In genomic region chr10:45000027-45000840, GRCm38 (mm10) we compare ENCODE assay signal across 8 mouse cellular contexts.
A peak's percentile ranks its signal among the peaks of the same experiment; 100 is the strongest.
DNase-seq lines count a peak whose midpoint lies in the region; ATAC-seq and TF ChIP-seq lines count a peak whose summit lies in the region.

No protein-coding gene starts in this region.

- 21% methylated on average over 18 of the region's 18 CpGs for WGBS in embryonic facial prominence, embryonic 14.5 days
- WGBS in intestine, embryonic 14.5 days = 29% methylated on average over 18 of the region's 18 CpGs
- WGBS in lung, postnatal 0 days = 16% methylated on average over 18 of the region's 18 CpGs
- WGBS in stomach, embryonic 14.5 days = 26% methylated on average over 18 of the region's 18 CpGs

- no peak for DNase-seq in layer of hippocampus, adult 2 months (ENCODE audit: low spot score in 2 of 2)
- DNase-seq in layer of hippocampus, adult 9-11 months = no peak
- peak; percentile 55 for DNase-seq in embryonic facial prominence, embryonic 14.5 days (ENCODE audit: low spot score)
- DNase-seq in intestine, embryonic 14.5 days (ENCODE audit: low spot score) = peak; percentile 61
- peak; percentile 48 for DNase-seq in lung, postnatal 0 days (ENCODE audit: low spot score)
- DNase-seq in adrenal gland, postnatal 36 days = no peak
- DNase-seq in testis, postnatal 10 days (ENCODE audit: low spot score) = no peak

- H3K36me3 ChIP-seq in embryonic facial prominence, embryonic 14.5 days (ENCODE audit: control insufficient read depth, insufficient read depth, low read length) = no peaks in the 10 kb centered on the region
- no peaks in the 10 kb centered on the region for H3K36me3 ChIP-seq in intestine, embryonic 14.5 days (ENCODE audit: control insufficient read depth, insufficient read depth, low read length)
- H3K36me3 ChIP-seq in lung, postnatal 0 days (ENCODE audit: insufficient read depth, low read length) = no peaks in the 10 kb centered on the region
- no peaks in the 10 kb centered on the region for H3K36me3 ChIP-seq in stomach, embryonic 14.5 days (ENCODE audit: control insufficient read depth, insufficient read depth, low read length)

- peak; percentile 32; the same call in 1 of the 2 replicates for ATAC-seq in embryonic facial prominence, embryonic 14.5 days (ENCODE audit: low read depth)
- no peak for ATAC-seq in intestine, embryonic 14.5 days (replicated peaks; ENCODE audit: low FRiP score, low TSS enrichment, low read depth)
- peak; percentile 18 for ATAC-seq in lung, postnatal 0 days
- no peak for ATAC-seq in stomach, embryonic 14.5 days (ENCODE audit: insufficient number of reproducible peaks, insufficient read depth, low FRiP score, low read depth)

- peak overlapping the region; percentile 37 for H3K27ac ChIP-seq in layer of hippocampus, adult 2 months
- H3K27ac ChIP-seq in embryonic facial prominence, embryonic 14.5 days (replicated peaks; ENCODE audit: low read depth, low read length) = peak overlapping the region; percentile 19
- peak overlapping the region; percentile 75 for H3K27ac ChIP-seq in intestine, embryonic 14.5 days (ENCODE audit: low read depth)
- H3K27ac ChIP-seq in lung, postnatal 0 days (ENCODE audit: low read length) = peak overlapping the region; percentile 57
- H3K27ac ChIP-seq in stomach, embryonic 14.5 days (ENCODE audit: low read length) = peak overlapping the region; percentile 48; the same call in 1 of the 2 replicates

- peaks cover 19% of the 10 kb centered on the region for H3K4me1 ChIP-seq in embryonic facial prominence, embryonic 14.5 days (ENCODE audit: control insufficient read depth, insufficient read depth, low read length)
- peaks cover 28% of the 10 kb centered on the region; the same call in 1 of the 2 replicates for H3K4me1 ChIP-seq in intestine, embryonic 14.5 days (replicated peaks; ENCODE audit: control insufficient read depth, insufficient read depth, low read length)
- H3K4me1 ChIP-seq in lung, postnatal 0 days (ENCODE audit: insufficient read depth, low read depth, low read length) = no peaks in the 10 kb centered on the region
- H3K4me1 ChIP-seq in stomach, embryonic 14.5 days (ENCODE audit: control insufficient read depth, insufficient read depth, low read length) = peaks cover 16% of the 10 kb centered on the region

- H3K9me3 ChIP-seq in embryonic facial prominence, embryonic 14.5 days (ENCODE audit: control insufficient read depth, low read length) = no peaks in the 10 kb centered on the region
- H3K9me3 ChIP-seq in intestine, embryonic 14.5 days (ENCODE audit: control insufficient read depth, low read length) = no peaks in the 10 kb centered on the region
- H3K9me3 ChIP-seq in lung, postnatal 0 days (ENCODE audit: low read length) = no peaks in the 10 kb centered on the region
- H3K9me3 ChIP-seq in stomach, embryonic 14.5 days (ENCODE audit: control insufficient read depth, low read depth, low read length) = no peaks in the 10 kb centered on the region

- H3K4me3 ChIP-seq in layer of hippocampus, adult 2 months = peak overlapping the region; percentile 41
- H3K4me3 ChIP-seq in embryonic facial prominence, embryonic 14.5 days (ENCODE audit: low read depth, low read length) = peak overlapping the region; percentile 30
- H3K4me3 ChIP-seq in intestine, embryonic 14.5 days (ENCODE audit: low read depth, low read length) = peak overlapping the region; percentile 28
- H3K4me3 ChIP-seq in lung, postnatal 0 days (ENCODE audit: low read depth, low read length) = peak overlapping the region; percentile 34
- peak overlapping the region; percentile 31 for H3K4me3 ChIP-seq in stomach, embryonic 14.5 days (ENCODE audit: low read depth, low read length)

- TF ChIP-seq CTCF in layer of hippocampus, adult 2 months (conservative IDR thresholded peaks at IDR 0.05) = no peak
- no peak for TF ChIP-seq CTCF in lung, postnatal 0 days (IDR thresholded peaks at IDR 0.05)

- peak overlapping the region; percentile 47 for H3K9ac ChIP-seq in embryonic facial prominence, embryonic 14.5 days (ENCODE audit: low read depth, low read length)
- peak overlapping the region; percentile 45 for H3K9ac ChIP-seq in intestine, embryonic 14.5 days (ENCODE audit: low read length)
- H3K9ac ChIP-seq in lung, postnatal 0 days (replicated peaks; ENCODE audit: low read depth) = no peak overlapping the region
- no peak overlapping the region; the same call in 1 of the 2 replicates for H3K9ac ChIP-seq in stomach, embryonic 14.5 days (replicated peaks; ENCODE audit: low read depth, low read length)

- no peaks in the 10 kb centered on the region for H3K27me3 ChIP-seq in embryonic facial prominence, embryonic 14.5 days (replicated peaks; ENCODE audit: control insufficient read depth, insufficient read depth, low read length)
- no peaks in the 10 kb centered on the region for H3K27me3 ChIP-seq in intestine, embryonic 14.5 days (replicated peaks; ENCODE audit: control insufficient read depth, insufficient read depth, low read length)
- H3K27me3 ChIP-seq in lung, postnatal 0 days (replicated peaks; ENCODE audit: insufficient read depth, low read length) = no peaks in the 10 kb centered on the region
- no peaks in the 10 kb centered on the region for H3K27me3 ChIP-seq in stomach, embryonic 14.5 days (ENCODE audit: control insufficient read depth, insufficient read depth, low read length)

- peak overlapping the region; percentile 56 for H3K4me2 ChIP-seq in embryonic facial prominence, embryonic 14.5 days (ENCODE audit: low read depth, low read length)
- H3K4me2 ChIP-seq in intestine, embryonic 14.5 days (ENCODE audit: low read length) = peak overlapping the region; percentile 62
- H3K4me2 ChIP-seq in lung, postnatal 0 days (replicated peaks; ENCODE audit: low read depth, low read length) = peak overlapping the region; percentile 62
- H3K4me2 ChIP-seq in stomach, embryonic 14.5 days (replicated peaks; ENCODE audit: low read depth, low read length) = peak overlapping the region; percentile 61

- no peak for TF ChIP-seq EP300 in lung, postnatal 0 days (IDR thresholded peaks at IDR 0.05)

Comparison
In these comparisons a context has a peak if more than half of its experiments do, and no peak if none do; other contexts are left out.
1. DNase-seq: peak in embryonic facial prominence, embryonic 14.5 days (single experiment), intestine, embryonic 14.5 days (single experiment) and lung, postnatal 0 days (single experiment); none in layer of hippocampus, adult 2 months (0 of 2), layer of hippocampus, adult 9-11 months (single experiment), adrenal gland, postnatal 36 days (0 of 2) and testis, postnatal 10 days (single experiment).
2. H3K27ac ChIP-seq: peak in every context shown above with its lines; median percentile 75 in intestine, embryonic 14.5 days; 57 in lung, postnatal 0 days; 48 in stomach, embryonic 14.5 days; 37 in layer of hippocampus, adult 2 months; 19 in embryonic facial prominence, embryonic 14.5 days.
3. ATAC-seq: peak in embryonic facial prominence, embryonic 14.5 days (single experiment) and lung, postnatal 0 days (single experiment); none in intestine, embryonic 14.5 days (single experiment) and stomach, embryonic 14.5 days (single experiment).
4. H3K9ac ChIP-seq: peak in embryonic facial prominence, embryonic 14.5 days (single experiment) and intestine, embryonic 14.5 days (single experiment); none in lung, postnatal 0 days (single experiment) and stomach, embryonic 14.5 days (single experiment).
5. Peak in every context shown above with its lines, with median percentiles within 50 percentile points of each other: H3K4me3 ChIP-seq and H3K4me2 ChIP-seq.